Mouse (Mus musculus) adrenal gland, adult (tissue): ENCODE data around the gene Gm26920.
"Not testable (repeated sequence)": the region's sequence is repeated elsewhere in the genome, so short reads cannot be mapped to it uniquely, and the experiment has no call there.

Experiments
- DNase-seq, 2 experiments: peaks; one replicate each; pipeline ENCODE4 v3.0.0; 2022 to 2023; ENCODE audit warnings: low spot score in 1 of 2; ENCODE audit not compliant: inconsistent age in 2 of 2

Gene Gm26920

DNA sequence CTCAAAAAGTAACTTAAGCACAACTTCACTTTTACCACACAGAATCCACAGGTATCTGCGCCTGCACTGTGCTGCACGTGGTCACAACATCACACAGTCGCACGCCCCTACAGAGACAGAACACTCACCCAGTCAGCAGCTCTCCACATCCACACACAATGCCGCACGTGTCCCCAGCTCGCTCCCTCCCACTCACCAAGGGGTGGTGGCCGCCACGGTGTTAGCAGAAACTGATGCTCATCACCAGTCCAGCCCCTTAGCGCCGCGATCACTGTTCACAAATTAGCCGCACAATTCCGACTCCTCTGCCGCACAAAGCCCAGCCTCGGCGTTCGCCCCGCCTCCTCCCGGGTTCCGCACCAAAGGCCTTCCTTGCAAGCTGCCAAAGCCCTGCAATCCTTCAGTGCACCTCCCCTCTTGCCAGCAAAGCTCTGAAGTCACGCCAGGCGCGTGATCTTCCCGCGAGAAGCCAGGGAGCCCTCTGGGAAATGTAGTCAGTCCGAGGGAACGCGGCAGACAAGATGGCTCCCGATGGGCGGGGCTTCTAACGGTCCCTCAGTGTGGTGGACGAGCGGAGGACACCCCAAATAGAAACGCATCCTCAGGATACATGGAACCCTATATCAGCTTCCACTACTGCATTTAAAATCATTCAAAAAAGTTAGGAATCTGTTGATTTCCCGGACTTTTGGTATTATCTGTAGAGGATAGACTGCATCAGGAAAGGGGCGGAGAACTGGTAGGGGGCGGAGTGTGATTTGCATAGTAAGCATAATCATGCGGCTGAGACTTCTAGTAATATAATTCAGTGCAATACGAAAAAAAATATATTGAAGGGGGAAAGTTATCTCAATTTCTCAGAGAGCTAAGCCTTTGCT is at the start of gene Gm26920, which contains the start of gene Zfp566:
Gene Gm26920 (minus strand): TSS at position 319 of the 878 bp plus-strand sequence.
Gene Zfp566 (minus strand): TSS at position 436 of the 878 bp plus-strand sequence.
- peak; percentile 96 to 98 for DNase-seq

GRCm38 (mm10) chr7:30136826-30137225 is 46.6 kb upstream of the Gm26920 start:
- DNase-seq = no peak

DNA sequence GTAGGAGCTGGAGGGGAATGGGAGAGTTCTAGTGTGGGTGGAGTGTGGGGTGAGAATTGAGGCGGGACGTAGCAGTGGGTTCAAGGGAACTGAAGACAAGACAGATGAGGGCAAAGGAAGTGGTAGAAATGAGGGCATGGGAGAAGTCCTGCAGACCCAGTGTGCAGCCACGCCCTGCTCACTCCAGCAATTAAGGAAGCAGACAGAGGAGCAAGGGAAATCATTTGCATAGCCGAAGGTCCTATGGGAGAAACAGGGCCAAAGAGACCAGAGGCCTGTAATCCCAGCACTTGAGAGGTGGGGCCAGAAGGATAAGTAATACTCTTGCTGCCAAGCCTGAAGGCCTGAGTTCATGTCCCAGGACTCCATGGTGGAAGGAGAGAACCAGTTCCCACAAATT is 42.2 kb upstream of the Gm26920 start:
- DNase-seq = no peak

DNA sequence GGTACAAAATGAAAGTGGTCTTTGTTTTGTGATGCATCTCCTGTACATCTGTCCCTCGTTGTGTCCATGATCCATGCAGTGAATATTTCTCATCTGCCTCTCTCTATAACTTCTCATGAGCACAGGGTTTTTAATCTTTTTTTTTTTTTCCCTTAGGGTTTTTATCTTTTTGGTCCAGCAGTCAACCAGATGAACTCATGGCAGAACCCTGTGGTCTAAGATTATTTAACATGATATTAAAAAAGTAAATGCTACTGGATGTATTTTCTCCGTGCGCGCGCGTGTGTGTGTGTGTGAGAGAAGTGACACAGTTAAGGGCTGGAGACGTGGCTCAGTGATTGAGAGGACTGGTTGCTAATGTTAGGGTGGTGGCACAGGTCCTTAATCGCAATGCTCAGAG is 39.7 kb upstream of the Gm26920 start:
- DNase-seq = no peak

DNA sequence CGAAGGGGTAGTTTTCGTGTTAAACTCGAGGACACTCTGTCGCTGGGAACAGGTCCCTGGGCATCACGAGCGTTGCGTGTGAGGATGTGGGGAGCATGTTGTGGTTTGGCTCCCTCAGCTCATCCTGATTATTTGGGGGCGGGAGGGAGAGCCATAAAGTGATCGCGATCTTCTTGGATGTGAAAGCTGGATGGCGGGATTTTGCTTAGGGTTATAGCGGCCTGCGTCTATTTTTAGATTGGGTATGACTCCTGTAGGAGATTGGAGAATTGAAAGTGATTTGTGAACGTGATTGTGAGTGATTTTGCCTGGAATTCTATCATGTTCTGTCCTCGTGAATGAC is 31.9 kb upstream of the Gm26920 start:
- no peak for DNase-seq

DNA sequence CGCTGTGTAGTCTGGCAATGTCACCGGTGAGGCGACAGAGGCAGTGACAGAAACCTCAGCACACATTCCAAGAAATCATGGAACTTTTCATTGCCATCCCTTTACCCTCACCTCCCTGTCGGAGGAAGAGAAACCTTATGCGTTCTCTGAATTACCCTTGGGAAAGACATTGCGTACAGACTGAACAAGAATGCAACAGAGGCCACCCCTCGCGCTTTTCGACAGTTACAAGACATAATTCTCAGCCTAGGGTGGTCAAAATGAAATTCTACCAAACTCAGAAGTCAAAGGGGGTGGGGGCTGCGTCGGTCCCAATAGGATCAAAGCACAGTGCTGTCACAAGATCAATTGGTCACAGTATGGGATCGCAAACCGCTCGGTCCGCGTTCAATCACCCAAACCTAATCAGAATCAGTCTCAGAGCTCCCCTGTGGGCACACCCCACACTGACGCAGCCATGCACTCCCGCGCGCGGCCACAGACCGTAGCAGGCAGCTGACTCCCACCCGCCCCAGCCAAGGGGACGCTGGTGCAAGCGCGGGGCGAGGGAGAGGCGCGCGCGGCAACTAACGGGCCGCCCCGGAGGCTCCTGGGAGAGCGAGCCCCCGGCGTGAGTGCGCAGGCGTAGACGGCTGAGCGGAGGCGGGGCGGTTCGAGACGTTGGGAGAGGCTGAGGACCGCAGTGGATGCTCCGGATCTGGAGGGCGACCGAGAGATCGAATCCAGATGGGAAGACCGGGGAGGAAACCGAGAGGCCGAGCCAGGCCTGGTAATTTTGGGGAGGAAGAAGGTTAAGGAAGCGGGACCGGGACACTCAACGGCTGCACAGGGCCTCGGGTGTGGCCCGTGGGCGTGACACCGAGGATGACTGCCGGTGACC is 31.3 kb upstream of the Gm26920 start, which contains the start of gene Zfp382:
Gene Zfp382 (plus strand): TSS at position 635 of the 880 bp plus-strand sequence.
- peak; percentile 91 to 96 for DNase-seq

DNA sequence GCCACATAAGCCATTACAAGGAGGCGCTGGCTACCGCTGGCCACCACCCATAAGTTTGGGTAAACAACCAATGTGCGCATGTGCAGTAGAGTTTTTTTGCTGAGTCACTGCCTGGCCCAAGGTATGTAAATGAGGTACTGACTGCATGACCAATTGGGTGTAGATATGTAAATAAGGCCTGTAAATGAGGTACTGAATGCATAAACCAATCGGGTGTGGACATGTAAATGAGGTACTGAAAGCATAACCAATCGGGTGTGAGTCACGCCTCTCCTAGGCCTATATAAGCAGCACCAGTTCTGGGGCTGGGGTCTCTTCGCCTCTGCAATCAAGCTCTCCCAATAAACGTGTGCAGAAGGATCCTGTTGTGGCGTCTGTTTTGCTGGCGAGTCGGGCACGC is 27.7 kb upstream of the Gm26920 start:
- not testable (repeated sequence) for DNase-seq

DNA sequence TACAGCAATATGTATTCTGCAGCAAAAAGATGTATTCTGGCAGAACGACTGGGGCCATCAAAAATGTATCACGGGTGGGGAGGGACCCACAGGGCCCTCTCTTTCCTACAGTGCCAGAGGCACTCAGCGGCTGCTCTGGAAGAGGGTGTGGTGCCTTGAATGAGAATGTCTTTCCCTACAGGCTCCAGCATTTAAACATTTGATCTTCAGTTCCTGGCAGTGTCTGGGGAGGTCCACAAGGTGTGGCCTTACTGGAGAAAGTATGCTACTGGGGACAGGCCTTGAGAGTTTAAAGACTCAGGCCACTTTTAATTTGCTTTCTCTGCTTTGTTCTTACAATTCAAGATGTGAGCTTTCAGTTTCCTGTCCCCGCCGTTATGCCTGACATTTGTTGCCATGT is 25.9 kb upstream of the Gm26920 start:
- DNase-seq = no peak

GRCm38 (mm10) chr7:30099297-30099696 is 9.1 kb upstream of the Gm26920 start:
- no peak for DNase-seq

DNA sequence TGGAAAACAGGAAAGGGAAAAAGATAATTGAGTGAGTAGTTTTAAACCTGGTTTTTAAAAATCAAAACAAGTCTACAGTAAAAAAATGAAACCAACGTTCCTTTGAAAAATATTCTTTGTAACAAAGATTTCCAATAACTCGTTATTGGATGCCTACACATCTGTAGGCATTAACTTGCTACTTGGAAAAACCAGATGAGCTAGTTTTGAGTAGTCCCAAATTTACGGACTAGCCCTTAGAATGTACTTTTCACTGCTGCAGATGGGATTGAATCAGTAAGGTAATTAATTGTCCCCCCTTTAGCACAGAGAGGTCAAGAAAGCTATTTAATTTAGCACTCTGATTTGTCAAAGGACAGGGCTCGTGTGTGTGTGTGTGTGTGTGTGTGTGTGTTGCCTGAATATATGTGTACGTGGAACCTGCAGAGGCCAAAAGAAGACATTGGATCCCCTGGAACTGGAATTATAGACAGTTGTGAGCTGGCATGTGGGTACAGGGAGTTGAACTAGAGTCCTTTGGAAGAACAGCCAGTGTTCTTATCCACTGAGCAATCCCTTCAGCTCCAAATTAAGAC is 5.4 kb upstream of the Gm26920 start:
- DNase-seq = peak in 1 of 2 experiments; percentile 53

DNA sequence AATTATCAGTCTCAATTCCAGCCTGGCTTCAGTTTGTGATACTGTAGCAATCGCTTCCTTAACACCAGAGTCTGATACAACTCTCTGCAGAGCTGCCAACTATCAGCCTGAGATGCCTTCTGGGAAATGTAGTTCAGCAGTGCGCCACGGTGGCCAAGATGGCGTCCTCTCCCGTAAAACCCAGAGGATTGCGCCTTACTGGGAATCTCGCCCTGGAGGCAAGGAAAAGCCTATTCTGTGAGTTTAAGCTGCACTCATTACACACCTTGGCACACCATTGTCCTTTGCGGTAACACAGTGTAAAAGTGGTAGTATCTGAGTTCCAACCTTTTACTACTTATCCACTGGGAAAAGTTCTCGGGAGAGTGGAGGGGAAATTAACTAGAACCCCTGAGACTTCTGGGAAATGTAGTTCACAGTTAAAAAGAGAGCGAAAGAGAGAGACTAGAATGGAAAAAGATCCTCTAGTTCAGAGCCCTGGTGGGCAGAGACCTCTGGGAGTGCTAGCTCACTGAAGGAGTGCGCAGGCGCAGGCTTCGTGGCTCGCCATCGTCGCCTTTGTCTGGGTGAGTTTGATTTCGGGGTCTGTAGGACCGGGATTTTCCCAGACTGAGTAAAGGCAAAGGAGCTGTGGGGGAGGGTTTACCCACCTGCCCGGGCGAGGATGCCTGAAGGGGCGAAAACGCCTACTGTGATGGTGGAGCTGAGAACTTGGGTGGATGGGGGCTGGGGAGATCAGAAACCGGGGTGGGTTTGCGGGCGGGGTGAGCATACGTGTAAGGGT is 4.6 kb upstream of the Gm26920 start, which contains the start of gene Zfp260:
Gene Zfp260 (plus strand): TSS at position 132 of the 784 bp plus-strand sequence.
- DNase-seq = peak; percentile 91 to 97

DNA sequence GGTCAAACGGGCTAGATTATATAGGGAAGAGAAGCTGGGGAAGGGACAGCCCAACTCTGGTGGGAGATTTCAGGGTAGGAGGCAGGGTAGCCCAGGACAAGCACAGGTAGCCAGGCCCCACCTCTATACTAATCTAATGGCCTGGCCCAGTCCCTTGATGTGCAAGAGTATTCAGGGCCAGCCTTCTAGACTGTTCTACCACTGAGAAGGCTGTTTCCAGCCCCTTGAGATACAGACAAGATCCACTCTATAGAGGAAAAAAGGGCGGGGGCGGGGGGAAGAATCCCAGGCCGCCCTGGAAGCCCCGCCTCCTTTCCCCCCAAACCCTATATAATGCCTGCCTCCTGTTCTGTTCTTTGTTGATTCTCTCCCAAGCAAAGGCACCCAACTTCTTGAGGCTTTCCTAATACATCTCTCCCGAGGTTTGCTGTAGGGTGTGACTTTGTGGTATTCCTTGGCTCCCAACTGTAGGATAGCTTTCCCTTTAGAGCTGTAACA is 3.8 kb upstream of the Gm26920 start:
- DNase-seq = peak in 1 of 2 experiments; percentile 46

- no peak for DNase-seq
These were observed 2.5 kb upstream of the Gm26920 start for GRCm38 (mm10) chr7:30092666-30093065.

DNA sequence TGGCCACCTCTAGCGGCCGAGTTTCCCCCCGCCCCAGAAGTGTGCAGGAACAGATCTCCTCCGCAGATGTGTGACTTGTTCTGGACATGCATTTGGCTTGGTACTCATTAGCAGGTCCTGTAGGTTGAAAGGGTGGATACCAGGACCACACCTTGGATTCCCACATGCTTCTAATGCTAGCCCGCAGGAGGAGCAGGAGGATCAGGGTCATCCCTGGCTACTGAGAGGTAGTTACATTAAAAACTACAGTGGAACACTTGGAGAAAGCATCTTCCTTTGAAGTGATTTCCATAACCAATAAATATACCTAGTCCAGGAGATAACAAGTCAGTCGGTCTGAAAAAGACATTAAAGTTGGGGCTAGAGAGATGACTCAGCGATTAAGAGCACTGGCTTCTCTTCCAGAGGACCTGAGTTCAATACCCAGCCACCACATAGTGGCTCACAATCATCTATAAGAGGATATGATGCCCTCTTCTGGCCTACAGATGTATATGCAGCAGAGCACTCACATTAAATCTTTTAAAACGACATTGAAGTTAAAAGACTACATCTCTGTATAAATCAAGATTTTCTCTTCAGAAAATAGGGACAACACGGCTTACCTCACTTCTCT is 868 bp upstream of the Gm26920 start:
- peak in 1 of 2 experiments; percentile 59 for DNase-seq

DNA sequence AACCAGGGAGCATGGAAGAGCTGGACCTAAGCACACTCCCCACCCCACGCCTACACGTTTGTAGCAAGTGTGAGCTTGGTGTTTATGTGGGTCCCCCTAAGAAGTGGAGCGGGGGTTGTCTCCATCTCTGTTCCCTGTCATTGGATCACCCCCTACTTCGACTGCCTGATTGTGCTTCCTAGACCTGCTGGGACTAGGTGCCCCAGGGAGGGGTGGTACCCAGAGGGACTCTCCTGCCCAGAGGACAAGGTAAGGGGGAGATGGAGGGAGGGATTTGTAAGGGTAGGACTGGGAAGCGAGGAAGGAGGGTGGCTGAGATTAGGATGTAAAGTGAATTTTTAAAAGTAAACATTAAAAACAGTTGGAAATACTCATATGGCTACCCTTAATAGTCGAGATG is 805 bp downstream of the Gm26920 start:
- DNase-seq = peak; percentile 21 to 37

DNA sequence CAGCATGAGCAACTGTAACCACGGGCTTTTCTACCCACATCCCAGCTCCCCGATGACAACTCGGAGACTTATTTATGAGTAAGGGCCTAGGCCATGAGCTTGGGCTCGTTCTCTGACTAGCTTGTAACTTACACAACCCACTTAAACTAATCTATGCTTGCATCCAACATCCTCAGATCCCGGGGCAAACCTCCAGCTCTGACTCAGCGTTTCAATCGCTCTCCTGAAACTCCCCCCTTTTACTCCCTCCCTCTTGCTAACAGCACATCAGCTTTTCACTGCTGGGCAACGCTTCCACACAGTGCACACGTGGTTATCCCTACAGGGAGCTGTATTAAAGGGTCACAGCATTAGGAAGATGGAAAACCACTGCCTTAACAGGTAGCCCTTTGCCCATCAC is 3.7 kb downstream of the Gm26920 start:
- no peak for DNase-seq

DNA sequence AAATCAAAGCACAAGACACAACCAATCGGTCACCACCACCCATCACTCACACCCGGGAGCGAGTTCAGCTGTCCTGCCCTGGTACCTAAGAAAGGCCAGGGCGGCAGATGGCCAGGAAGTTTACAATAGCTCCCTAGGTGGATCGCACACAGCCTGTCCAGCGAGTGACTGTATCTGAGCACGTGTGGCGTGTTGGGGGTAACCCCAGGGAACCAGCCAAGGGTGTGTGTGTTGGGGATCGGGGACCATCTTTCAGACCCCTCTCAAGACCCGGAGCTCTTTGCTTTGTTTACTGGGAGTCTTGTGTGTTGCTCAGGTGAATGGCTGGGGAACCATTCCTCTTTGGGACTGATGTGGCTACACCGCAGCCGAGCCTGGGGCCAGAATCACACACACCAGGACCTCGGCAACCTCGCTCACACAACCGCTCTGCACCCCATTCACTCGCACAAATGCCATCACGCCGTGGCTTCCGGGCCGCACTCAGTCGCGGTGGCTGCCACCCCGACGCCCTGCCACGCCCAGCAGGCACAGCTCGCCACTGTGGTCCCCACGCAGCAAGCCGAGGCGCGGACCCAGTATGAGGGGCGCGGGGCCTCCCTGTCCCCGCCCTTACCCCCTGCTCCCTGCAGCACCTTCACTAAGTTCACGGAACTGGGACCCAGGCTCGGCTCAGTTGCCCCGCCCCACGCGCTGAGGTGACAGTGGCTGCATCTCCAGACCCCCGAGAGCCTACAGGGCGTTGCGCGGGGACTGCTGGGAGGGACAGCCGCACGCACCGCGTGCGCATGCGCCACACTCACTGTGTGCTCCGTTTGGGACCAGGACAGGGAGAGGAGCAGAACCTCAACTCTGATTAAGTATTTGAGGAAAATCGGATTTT is 17.8 kb downstream of the Gm26920 start, which contains the start of gene Zfp82:
Gene Zfp82 (minus strand): TSS at position 755 of the 883 bp plus-strand sequence.
- DNase-seq = peak; percentile 87 to 94

DNA sequence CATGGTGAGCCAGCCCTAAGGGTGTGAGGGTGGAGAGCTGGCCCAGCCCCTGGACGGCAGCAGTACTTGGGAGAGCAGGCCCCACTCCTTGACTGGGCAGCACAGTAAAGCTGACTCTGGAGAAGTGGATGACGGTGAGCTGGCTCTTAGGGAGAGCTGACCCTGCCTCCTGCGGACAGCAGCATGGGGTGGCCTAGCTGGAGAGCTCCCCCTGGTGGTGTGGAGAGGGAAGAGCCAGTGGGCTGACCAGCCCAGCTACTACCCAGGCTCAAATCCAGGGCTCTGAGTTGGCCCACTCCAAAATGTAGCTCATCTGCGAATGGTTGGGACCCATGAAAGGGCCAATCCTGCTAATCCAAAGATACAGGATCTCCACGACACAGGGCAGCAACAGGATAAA is 25.6 kb downstream of the Gm26920 start:
- DNase-seq = no peak

- peak in 1 of 2 experiments; percentile 39 for DNase-seq
These were observed 27.7 kb downstream of the Gm26920 start for GRCm38 (mm10) chr7:30062478-30062877.
